8 mouse cellular contexts compared by ENCODE assay signal in the genomic region with DNA sequence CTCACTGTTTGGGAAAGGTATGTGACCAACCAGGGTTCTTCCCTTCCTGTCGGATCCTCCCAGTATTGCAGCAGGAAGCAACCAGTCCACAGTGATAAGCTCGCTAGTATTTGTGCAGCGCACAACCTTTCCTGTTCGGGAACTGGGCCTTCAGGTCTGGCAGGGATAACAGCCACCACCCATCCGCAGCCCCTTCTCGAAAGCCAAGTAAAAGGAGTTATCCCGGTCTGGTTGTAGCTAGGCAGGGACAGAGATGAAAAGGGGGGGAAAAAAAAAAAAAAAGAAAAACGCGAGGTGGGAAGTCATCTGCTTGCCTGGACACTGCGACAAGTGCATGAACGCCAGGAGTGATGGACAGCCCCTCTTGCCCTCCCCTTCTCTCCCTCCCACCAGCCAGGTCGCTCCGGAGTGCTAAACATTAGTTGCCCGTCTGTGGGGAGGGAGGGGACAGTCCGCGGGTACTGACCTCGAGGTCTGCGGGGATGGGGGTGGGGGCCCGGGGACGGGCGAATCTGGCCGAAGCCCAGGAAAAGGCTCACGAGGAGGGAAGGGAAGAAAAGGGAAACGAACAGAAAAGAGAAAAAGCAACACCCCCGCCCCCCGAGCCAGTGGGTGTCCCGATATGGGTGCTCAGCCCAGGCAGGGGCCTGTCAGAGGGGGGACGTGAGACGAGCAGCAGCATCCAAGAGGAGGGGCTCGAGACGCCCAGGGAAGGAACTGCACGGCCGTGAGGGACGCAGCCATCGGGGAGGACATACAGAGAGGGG. TPM values are rescaled to one million over a fixed set of nuclear protein-coding genes. Genes with fewer than 3 reads are reported as not detected.
DNase-seq lines count a peak whose midpoint lies in the region; ATAC-seq and TF ChIP-seq lines count a peak whose summit lies in the region.

No protein-coding gene starts in this region.

- no peaks in the 10 kb centered on the region for H3K9me3 ChIP-seq in forebrain, embryonic 16.5 days (ENCODE audit: control insufficient read depth, low read length)
- no peaks in the 10 kb centered on the region for H3K9me3 ChIP-seq in lung, embryonic 14.5 days (ENCODE audit: low read depth, low read length)

- TF ChIP-seq CTCF in cerebellum, adult 2 months (IDR thresholded peaks at IDR 0.05; ENCODE audit: borderline replicate concordance, insufficient read depth, low read depth, low read length), result peak; percentile 34; the same call in 1 of the 2 replicates
- peak; percentile 59 for TF ChIP-seq CTCF in lung, embryonic 14.5 days (IDR thresholded peaks at IDR 0.05; ENCODE audit: low read depth)

- intact Hi-C loops in heart, postnatal 25 days (cut with DNase I), result loop anchor here (5.0 kb wide), 1 partner anchor 75 kb away; a partner anchor contains a TSS

- peak overlapping the region; percentile 82 for H3K4me2 ChIP-seq in forebrain, embryonic 16.5 days (ENCODE audit: low read length)
- H3K4me2 ChIP-seq in lung, embryonic 14.5 days, result peak overlapping the region; percentile 86

- peak; percentile 76 for DNase-seq in MN1 (ENCODE audit: low spot score)
- DNase-seq in cerebellum, adult 2 months, result peak; percentile 53 to 61
- DNase-seq in heart, postnatal 25 days (ENCODE audit: low spot score), result peak; percentile 77
- DNase-seq in layer of hippocampus, adult 18-20 months (ENCODE audit: low spot score in 2 of 2), result peak; percentile 22 to 51
- peak; percentile 77 for DNase-seq in lung, embryonic 14.5 days
- peak; percentile 16 for DNase-seq in ovary, postnatal 10 days (ENCODE audit: low spot score)
- DNase-seq in thymus, postnatal 0 days (ENCODE audit: low spot score), result peak; percentile 36

- H3K9ac ChIP-seq in forebrain, embryonic 16.5 days (replicated peaks; ENCODE audit: low read depth, low read length), result peak overlapping the region; percentile 76
- H3K9ac ChIP-seq in lung, embryonic 14.5 days, result peak overlapping the region; percentile 86

- peak overlapping the region; percentile 77 for H3K4me3 ChIP-seq in cerebellum, adult 2 months (replicated peaks; ENCODE audit: insufficient read depth, low read depth, low read length)
- peak overlapping the region; percentile 65 for H3K4me3 ChIP-seq in forebrain, embryonic 16.5 days (replicated peaks; ENCODE audit: low read length)
- H3K4me3 ChIP-seq in lung, embryonic 14.5 days (ENCODE audit: low read depth, low read length), result peak overlapping the region; percentile 98

- WGBS in cerebellum, adult 2 months, result under 1% methylated on average over 35 of the region's 35 CpGs
- 0% methylated on average over 30 of the region's 35 CpGs for WGBS in forebrain, embryonic 16.5 days
- WGBS in lung, embryonic 14.5 days, result 1% methylated on average over 35 of the region's 35 CpGs

- TF ChIP-seq POLR2A in cerebellum, adult 2 months (IDR thresholded peaks at IDR 0.05; ENCODE audit: borderline replicate concordance, insufficient read depth, low read length), result no peak

- no peaks in the 10 kb centered on the region for H3K27me3 ChIP-seq in cerebellum, adult 2 months (ENCODE audit: control insufficient read depth, insufficient read depth, low read length)
- H3K27me3 ChIP-seq in forebrain, embryonic 16.5 days (replicated peaks; ENCODE audit: control insufficient read depth, insufficient read depth, low read length), result no peaks in the 10 kb centered on the region
- no peaks in the 10 kb centered on the region for H3K27me3 ChIP-seq in lung, embryonic 14.5 days (ENCODE audit: insufficient read depth, low read length)

- H3K36me3 ChIP-seq in forebrain, embryonic 16.5 days (ENCODE audit: control insufficient read depth, insufficient read depth), result no peaks in the 10 kb centered on the region
- no peaks in the 10 kb centered on the region for H3K36me3 ChIP-seq in lung, embryonic 14.5 days (ENCODE audit: insufficient read depth)

- peak; percentile 85 for ATAC-seq in forebrain, embryonic 16.5 days
- peak; percentile 79 for ATAC-seq in lung, embryonic 14.5 days (ENCODE audit: insufficient read depth)

- H3K4me1 ChIP-seq in cerebellum, adult 2 months (ENCODE audit: control insufficient read depth, insufficient read depth, low read length), result peaks cover 3% of the 10 kb centered on the region; the same call in 1 of the 2 replicates
- H3K4me1 ChIP-seq in forebrain, embryonic 16.5 days (replicated peaks; ENCODE audit: control insufficient read depth, insufficient read depth, low read length), result peaks cover 8% of the 10 kb centered on the region
- no peaks in the 10 kb centered on the region for H3K4me1 ChIP-seq in lung, embryonic 14.5 days (ENCODE audit: insufficient read depth)

- H3K27ac ChIP-seq in cerebellum, adult 2 months (ENCODE audit: insufficient read depth, low read length), result peak overlapping the region; percentile 86
- H3K27ac ChIP-seq in forebrain, embryonic 16.5 days (ENCODE audit: low read length), result peak overlapping the region; percentile 96
- H3K27ac ChIP-seq in lung, embryonic 14.5 days (ENCODE audit: low read depth), result peak overlapping the region; percentile 94

RNA-seq across cellular contexts. Expression of a gene that starts 0.7 kb away (rescaled TPM):
- polyA plus RNA-seq in cerebellum, adult 2 months (2012; rRNA removed), result 255 and 259 TPM in 2 replicates
- 396 and 403 TPM in 2 replicates for polyA plus RNA-seq in forebrain, embryonic 16.5 days (2015; fragmentation: Nextera tagmentation; extraction: Ambion mirVana)
- total RNA-seq in heart, postnatal 25 days (2021), result 100 to 1,000 TPM; 170 to 191 TPM
- total RNA-seq in layer of hippocampus, adult 18-20 months (2021), result 100 to 1,000 TPM; 208 to 222 TPM
- polyA plus RNA-seq in lung, embryonic 14.5 days (2014; fragmentation: Nextera tagmentation; extraction: Ambion mirVana), result 327 and 330 TPM in 2 replicates
- polyA plus RNA-seq in thymus, postnatal 0 days (2015; fragmentation: Nextera tagmentation; extraction: Ambion mirVana), result 377 and 404 TPM in 2 replicates

Comparison
In these comparisons a context has a peak if more than half of its experiments do, and no peak if none do; other contexts are left out.
1. Peak in every context shown above with its lines: DNase-seq, ATAC-seq, H3K4me3 ChIP-seq and H3K27ac ChIP-seq.
2. DNase-seq: peak in every context shown above with its lines; median percentile 77 in heart, postnatal 25 days; 77 in lung, embryonic 14.5 days; 76 in MN1; 57 in cerebellum, adult 2 months; 36 in layer of hippocampus, adult 18-20 months; 36 in thymus, postnatal 0 days; 16 in ovary, postnatal 10 days.